Mouse (Mus musculus) adrenal gland (tissue): ENCODE results near the gene Gm45837.

Experiments used
- intact Hi-C: fragments of 180-260 bp; cut with DNase I; formaldehyde crosslinking; loops from one replicate; pipeline ENCODE4 v1.15.1; 2025
- long read RNA-seq, 2 experiments: library from polyadenylated mRNA; unstranded; transcript quantifications; one replicate each; pipeline ENCODE4 v2.0.0; 2020; ENCODE audit warnings: borderline replicate concordance in 1 of 2; ENCODE audit not compliant: insufficient replicate concordance in 1 of 2

The Gm45837 gene
- long read RNA-seq, experiment 1, partial matches to known transcripts = 1 of 2 reads
- long read RNA-seq, experiment 1, other reads (novel, unspliced or antisense) = 1 of 2 reads
- long read RNA-seq, experiment 2, partial matches to known transcripts = 2 of 4 reads
- long read RNA-seq, experiment 2, other reads (novel, unspliced or antisense) = 2 of 4 reads

DNA sequence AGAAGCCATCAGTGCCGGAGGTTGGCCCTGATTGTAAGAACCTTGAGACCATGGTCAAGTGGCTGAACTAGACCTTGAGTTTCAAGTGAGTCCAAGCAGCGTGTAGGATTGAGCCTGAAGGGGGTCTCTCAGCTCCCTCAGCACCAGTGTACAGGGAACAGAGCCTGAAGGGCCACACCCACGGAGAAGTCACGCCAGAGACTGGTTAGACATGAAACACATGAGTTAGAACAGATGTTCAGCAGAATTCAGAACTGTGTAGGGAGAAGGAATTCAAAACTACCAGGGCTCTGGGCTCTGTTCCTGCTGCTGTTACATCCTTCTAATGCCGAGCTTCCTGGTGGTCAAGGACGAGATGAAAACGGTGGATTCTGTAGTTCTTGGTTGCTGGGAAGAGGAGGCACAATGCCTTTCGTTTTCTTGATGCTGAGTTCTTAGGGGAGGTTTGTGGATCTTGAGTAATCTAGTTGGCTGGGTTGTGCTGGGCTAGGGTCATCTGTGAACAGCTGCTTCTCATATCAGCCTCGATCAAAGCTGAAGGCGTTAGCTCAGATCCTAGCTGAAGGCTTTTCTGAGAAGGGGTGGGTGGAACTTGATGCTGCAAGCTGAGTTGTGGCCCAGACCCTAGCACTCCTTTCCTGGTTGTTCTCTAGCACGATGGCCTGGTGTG, at the start of gene Gm45837:
Gene Gm45837 (plus strand): TSS at position 620 of the 670 bp plus-strand sequence.
- intact Hi-C loops = loop anchor here (5.0 kb wide), 1 partner anchor 212 kb away; no protein-coding TSS in a partner anchor

GRCm38 (mm10) chr7:101361021-101361420, 49.7 kb upstream of the Gm45837 start:
- intact Hi-C loops = no loop called here

- intact Hi-C loops = no loop called here
These were observed 48.9 kb upstream of the Gm45837 start for GRCm38 (mm10) chr7:101361767-101362166.

DNA sequence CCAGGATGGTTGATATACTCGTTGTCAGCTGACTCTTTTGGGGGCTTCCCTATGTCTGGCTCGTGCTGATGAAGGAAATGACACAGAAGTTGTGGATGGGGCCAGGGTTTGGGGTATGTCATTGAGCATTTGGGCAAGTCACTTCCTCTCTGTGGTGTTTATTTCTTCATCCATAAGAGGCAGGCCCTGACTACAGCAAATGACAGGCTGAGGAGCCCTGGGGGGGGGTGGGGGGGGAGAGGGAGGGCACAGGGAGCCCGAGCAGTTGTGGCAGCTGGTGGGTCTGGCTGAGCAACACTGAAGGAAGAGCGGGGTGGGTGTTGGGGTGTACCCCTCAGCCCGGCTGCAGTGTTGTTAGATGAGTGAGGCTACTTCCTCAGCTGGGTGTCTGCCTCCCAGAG, 47.9 kb upstream of the Gm45837 start:
- intact Hi-C loops = no loop called here

DNA sequence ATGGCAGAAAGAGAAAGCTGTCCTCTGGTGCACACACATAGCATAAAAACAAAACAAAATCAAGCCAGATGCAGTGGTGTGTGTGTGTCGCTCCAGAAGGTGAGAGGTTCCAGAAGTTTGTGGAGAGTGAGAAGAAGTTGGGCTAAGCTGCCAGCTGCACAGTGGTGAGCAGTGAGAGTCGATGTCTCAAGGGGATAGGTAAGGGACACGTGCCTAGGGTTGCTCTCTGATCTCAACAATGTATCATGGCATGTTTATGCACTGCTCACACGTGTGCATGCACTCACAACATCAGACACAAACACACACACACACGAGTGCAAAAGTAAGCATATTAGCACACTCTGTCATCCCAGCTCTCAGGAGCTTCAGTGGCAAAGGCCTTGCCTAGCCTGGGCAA, 46.8 kb upstream of the Gm45837 start:
- intact Hi-C loops = no loop called here

DNA sequence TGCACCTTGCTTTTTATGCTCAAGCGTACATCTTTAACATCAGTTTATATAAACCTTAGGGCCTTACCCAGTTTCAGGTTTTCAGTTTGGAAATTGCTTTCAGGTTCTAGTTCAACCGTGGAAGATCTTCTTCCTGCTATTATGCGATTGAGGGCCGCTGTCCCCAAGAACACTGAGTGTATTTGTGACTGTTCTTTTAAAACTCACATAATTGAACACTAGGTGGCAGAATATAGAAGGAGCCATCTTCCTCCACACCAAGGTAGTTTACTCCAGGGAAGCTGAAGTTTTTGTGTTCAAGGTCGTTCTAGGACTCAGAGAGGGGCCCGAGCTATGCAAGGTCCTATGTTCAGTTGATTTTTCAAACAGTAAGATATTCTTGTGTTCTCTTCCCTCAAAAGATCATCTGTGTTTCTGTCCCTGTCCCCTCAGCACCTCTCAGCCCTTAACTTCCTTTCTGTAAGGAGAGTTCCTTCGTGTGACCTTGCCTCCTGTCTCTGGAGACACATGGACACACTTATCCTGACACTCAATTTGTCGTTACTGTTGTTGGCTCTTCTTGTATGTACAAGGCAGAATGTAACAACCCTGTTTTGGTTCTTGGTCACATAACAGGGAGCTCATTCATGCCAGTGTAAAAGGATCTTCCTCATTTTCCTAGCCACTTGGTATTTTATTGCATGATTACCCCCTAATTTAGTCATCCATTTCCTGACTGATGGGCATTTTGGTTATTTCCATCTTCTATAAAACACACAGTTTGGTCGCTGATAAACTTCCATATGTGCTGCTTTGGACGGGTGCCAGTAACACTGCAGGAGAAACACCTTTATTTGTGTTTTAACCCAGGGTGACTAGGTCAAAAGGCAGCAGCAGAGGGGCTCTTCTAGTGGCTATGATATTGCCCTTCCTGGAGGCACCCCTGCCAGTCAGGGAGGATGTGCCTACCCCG, 42.5 kb upstream of the Gm45837 start:
- intact Hi-C loops = no loop called here

DNA sequence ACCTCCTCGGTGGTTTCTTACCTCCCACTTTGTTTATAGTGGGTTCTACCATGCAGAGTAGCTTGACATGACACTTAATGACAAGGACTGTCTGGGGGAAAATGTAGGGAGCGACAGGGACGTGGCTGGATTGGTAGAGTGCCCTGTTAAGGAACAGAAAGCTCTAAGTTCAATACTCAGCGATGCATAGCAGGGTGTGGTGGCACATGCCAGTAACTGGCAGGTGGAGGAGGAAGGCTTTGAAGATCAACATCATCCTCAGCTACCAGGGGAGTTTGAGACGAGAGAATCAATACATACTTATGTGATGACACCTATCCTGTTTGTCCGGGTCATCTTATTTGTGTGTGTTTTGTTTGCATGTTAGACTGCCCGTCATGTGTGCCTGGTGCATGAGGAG, 41.0 kb upstream of the Gm45837 start:
- intact Hi-C loops = loop anchor here (5.0 kb wide), 1 partner anchor 307 kb away; no protein-coding TSS in a partner anchor

DNA sequence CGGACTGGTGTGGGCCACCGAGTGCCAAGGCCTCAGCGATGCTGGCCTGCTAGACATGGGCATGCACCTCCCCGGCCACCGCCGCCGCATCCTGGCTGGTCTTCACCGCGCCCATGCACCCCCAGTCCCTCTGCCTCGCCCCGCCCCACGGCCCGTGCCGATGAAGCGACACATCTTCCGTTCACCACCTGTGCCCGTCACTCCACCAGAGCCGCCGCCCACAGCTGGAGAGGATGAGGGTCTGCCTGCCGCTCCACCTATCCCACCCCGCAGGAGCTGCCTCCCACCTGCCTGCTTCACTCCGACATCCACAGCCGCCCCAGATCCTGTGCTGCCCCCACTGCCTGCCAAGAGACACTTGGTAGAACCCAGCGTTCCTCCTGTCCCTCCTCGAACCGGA, 37.6 kb upstream of the Gm45837 start:
- intact Hi-C loops = loop anchor here (2.0 to 5.0 kb wide), 2 partner anchors 62 to 311 kb away; no protein-coding TSS in a partner anchor

DNA sequence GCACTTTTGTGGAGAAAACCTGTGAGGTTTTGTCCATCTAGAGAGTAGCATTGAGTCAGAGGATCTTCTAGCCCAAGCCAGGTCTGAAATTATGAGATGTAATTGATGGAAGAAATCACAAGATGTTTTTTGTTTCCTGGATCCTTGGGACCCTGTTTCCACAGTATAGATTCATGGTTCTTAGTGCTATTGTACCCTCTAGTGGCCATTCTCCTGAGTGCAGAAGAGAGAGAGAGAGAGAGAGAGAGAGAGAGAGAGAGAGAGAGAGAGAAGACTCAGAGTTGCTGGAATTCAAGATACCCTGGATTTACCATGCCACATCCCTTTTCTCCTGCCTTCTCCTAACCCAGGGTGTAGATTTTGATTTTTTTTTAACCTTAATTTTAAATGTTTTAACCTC, 36.5 kb upstream of the Gm45837 start:
- intact Hi-C loops = loop anchor here (5.0 kb wide), 1 partner anchor 312 kb away; no protein-coding TSS in a partner anchor

DNA sequence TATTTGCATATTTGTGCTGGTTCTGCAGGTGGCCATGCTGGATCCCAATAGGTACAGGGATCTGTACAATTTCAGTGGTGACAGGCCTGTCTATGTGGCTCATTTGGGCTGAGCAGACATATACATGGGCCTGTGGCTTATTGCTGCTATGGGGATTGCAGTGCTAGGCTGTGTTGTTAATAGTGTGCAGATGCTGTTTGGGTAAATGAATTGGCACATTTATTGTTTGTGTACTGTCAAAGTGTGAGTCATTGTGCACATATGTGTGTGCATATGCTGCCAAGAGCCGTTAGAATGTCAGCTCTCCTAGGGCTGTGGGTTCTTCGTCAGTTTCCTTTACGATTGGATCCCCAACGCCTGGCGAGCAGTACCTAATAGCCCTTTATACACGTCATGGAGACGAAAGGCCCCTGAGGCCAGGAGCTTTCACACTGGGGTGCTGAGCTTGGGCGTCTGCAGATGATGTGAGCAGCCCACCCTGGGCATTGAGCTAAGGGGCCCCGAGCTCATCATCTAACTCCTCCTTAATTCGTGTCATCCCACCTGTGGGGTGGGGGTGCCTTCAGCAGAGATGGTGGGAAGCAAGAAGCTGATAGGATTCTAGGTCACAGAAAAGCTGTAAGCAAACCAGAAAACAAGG, 33.9 kb upstream of the Gm45837 start:
- intact Hi-C loops = no loop called here

DNA sequence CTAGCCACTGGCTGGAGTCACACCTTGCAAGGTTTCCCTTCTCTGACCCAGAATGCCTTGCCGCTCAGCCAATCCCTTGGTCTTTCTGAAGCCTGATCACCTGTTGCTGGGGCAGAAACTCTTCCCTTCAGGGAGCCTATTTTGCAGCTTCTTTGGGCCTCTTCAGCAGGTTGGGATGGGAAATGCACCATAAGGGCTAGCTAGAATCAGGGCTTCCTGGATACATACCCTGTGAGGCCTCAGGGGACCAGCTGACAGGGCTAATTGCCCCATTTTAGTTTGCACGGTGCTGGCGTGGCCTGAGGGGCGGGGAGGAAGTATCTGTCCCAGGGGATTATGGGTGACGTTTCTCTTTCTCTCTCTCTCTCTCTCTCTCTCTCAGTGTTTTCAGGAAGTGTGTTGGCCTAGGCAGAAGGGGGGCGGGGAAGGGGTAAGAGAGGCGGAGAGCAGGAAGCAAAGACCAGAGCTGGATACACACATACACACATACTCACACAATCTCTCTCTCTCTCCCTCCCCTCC, 32.9 kb upstream of the Gm45837 start:
- intact Hi-C loops = no loop called here

DNA sequence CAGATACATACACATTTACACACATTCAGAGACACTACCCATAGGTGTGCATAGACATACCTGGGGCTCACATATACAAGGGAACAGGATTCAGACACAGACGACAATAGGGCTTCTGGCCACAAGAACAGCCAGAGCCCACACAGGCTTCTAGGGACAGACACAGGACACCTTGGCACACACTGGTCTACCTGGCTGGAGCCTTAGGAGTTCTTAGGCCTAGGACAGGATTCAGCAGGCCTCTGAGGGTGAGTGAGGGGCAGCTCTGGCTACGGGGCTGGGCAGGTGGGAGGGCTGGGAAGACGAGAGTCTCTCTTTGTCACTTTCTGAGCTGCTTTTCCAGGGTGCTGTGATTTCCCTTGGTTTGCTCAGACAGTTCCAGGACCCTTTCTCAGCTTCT, 32.4 kb upstream of the Gm45837 start:
- intact Hi-C loops = no loop called here

- intact Hi-C loops = no loop called here
These were observed 31.8 kb upstream of the Gm45837 start for GRCm38 (mm10) chr7:101378796-101379465.

GRCm38 (mm10) chr7:101379732-101380131, 31.0 kb upstream of the Gm45837 start:
- intact Hi-C loops = no loop called here

- intact Hi-C loops = no loop called here
These were observed 29.2 kb upstream of the Gm45837 start for GRCm38 (mm10) chr7:101381512-101381911.

DNA sequence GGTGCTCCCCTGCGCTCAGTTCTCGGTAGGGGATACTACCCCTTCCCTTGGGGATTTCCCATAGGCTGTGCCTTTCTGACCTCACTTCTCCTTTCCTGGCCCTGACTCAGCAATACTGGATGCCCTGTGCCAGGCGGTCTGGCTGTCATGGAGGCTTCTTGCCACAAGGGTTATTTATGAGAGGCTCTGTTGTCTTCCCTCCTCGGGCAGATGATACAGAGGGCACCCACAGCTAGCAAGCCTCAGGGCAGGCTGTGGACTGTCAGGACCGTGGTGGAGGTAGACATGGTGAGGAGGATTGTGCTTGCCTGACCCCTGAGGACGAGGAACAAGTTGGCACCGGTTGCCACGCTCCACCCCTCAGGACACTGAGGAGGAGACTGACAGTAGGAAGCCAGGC, 28.3 kb upstream of the Gm45837 start:
- intact Hi-C loops = no loop called here

DNA sequence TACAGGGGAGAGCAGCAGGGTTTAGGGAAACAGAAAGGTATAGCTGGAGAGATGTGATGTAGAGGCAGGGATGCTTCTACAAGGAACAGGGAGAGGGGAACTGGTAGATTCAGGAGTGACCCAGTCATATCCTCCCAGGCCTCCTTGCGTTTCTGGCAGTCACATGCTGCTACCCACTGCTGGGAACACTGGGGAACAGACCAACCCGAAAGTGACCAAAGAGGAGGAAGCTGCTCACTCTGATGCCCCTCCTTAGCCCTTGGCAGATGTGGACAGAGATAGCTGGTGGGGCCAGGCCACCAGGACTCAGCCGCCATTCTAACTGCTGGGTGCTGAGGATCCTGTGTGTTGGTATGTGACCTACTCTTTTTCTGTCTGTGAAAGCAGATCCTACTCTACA, 26.9 kb upstream of the Gm45837 start:
- intact Hi-C loops = no loop called here

DNA sequence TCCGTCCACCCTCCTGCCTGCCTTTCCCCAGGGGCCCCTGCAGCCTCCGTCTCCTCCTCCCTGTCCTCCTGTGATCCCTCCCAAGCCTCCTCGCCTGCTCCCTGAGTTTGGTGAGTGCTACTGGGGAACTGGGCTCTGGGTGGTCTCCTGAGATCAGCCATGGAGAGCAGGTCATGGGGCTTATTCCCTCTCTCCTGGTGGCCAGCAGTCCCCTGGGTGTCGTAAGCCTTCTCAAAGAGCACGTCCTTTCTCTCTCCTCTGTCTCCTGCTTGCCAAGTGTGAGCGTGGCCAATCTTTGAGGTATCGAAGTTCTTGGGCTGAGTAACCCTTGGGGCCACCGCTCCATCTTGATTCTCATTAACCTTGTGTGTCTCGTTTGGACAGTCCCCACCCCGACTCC, 25.8 kb upstream of the Gm45837 start:
- intact Hi-C loops = no loop called here

DNA sequence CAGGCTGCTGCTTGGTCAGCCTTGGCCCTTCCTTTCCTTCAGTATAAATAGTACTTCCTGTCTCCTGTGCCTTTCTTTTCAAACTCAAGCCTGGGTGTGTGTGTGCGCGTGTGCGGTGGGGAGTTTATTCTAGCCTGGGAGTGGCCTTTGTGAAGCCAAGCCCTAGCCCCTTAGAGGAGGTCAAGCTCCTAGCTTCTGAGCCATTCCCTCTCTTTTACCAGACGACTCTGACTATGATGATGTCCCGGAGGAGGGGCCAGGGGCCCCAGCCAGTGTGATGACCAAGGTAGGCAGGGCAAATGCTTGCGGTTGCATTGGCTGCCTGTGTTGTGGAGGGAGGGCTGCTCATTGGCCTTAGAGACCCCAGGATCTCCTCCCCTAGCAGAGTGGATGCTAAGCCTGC, 25.4 kb upstream of the Gm45837 start:
- intact Hi-C loops = no loop called here

GRCm38 (mm10) chr7:101385866-101386452, 24.7 kb upstream of the Gm45837 start:
- intact Hi-C loops = no loop called here
